Mouse (Mus musculus) mouse trophoblast stem cell (cell line): ENCODE data around the gene Bag5.
"Not testable (repeated sequence)": the region's sequence is repeated elsewhere in the genome, so short reads cannot be mapped to it uniquely, and the experiment has no call there.

Source experiments
- in situ Hi-C, 2 experiments: fragments of 300-500 bp; cut with MseI, MboI; formaldehyde crosslinking; loops; 2 replicates in 1 of 2; 3 replicates in 1 of 2; pipeline ENCODE4 v1.15.1; 2025

Bag5 gene

DNA sequence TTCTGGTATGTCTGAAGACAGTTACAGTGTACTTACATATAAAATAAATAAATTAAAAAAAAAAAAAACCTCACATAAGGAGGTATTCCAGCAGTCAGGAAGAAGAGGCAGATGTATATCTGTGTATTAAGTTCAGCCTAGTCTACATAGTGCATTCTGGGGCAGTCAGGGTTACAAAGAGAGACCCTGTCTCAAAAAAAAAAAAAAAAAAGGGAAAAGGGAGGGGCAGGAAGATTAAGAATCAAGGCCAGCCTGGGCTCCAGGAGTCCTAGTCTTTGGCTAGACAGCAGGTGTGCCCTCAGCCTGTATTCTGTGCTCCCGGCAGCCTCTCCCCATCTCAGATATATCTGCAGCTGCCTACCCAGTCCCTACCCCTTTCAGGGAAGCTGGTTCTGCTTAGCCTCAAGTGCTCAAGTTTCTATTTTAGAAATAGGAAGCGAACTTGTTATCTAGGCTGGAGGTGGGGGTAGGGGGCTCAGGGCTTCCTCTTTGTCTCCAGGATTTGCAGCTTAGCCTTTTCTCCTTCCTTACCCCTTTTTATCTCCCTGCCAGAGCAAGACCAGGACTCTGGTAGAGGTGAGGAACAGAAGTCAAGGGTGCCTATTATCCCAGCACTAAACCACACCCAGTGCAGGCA, 38.1 kb downstream of the Bag5 start:
- in situ Hi-C loops, result no loop called here

- in situ Hi-C loops, result no loop called here
Observed at GRCm38 (mm10) chr12:111672581-111672980, 40.5 kb downstream of the Bag5 start.

GRCm38 (mm10) chr12:111672176-111672575, 40.9 kb downstream of the Bag5 start, which contains the start of gene Ckb:
Gene Ckb (minus strand): TSS chr12:111672338.
- in situ Hi-C loops, result no loop called here

- in situ Hi-C loops, result no loop called here
Observed at GRCm38 (mm10) chr12:111671431-111671902, 41.6 kb downstream of the Bag5 start.

- in situ Hi-C loops, result no loop called here
Observed at GRCm38 (mm10) chr12:111670976-111671375, 42.1 kb downstream of the Bag5 start.

DNA sequence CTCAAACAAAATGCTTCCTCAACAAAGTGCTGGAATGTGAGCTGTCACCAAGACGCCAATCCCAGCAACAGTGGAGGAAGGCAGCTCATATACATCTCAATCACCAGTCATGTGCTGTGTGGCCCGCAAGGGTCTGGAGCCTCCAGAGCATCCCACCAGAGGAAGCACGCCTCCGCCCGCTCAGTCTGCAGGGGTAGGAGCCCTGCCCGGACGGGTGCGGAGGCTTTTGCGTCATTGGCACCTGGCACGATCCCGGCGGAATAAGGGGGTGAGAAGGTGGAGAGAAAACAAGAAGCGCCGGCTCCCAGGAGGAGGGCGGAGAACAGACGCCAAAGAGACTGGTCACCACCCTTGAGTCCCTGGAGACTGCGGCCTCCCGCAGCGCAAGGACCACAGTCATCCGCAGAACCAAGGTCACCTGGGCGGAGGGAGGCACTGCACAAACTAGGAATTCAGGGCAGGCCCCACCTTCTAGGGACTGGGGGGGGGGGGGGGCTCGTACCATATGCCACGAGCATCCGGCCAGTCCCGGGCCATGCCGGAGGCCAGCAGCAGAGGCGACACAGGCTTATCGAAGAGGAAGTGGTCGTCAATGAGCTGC, 42.6 kb downstream of the Bag5 start:
- in situ Hi-C loops, result no loop called here

DNA sequence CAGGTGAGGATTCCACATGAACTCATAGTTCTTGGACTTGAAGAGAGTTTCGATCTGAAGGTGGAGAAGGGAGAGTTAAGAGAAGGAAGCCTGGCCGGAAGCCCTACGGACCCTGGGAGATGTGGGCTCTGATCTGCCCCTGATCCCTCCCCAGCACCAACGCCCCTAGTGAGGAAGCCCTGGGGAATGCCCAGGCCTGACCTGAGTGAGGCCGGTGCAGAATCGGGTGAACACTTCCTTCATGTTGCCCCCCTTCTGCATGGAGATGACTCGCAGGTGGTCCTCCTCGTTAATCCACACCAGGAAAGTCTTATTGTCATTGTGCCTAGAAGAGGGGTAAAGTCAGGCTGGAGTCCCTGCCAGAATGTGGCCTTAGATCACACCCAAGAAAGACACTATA, 43.1 kb downstream of the Bag5 start:
- in situ Hi-C loops, result no loop called here

DNA sequence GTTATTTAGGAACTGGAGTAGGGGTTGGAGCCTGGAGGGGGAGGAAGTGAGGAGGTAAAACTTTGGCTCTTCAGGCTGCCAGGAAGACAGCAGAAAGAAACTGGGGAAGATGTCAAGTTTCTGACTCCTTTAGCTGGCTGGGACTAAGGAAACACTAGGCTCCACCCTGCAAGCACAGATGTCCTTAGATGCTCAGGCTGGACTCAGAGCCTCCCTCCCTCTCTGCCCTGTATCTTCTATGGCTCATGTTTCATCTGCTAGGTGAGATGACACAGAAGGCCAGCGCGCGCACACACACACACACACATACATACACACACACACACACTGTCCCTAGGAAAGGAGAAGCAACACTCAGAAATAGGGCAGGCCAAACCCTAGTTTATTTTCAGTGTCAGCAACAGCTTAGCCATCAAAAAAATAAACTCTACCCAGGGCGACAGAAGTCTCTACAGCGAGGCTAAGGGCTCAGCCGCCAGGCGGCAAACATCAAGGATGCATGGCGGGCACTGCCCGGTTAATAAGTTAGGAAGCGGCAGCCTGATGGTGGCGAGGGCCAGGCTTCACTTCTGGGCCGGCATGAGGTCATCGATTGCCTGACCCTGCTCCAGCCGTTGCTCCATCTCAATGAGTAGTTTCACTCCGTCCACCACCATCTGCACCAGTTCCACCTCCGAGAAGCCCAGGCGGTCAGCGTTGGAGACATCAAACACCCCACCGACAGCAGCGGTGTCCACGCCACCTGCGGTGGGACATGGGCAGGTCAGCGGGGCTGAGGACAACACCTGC, 43.9 kb downstream of the Bag5 start:
- in situ Hi-C loops, result no loop called here

DNA sequence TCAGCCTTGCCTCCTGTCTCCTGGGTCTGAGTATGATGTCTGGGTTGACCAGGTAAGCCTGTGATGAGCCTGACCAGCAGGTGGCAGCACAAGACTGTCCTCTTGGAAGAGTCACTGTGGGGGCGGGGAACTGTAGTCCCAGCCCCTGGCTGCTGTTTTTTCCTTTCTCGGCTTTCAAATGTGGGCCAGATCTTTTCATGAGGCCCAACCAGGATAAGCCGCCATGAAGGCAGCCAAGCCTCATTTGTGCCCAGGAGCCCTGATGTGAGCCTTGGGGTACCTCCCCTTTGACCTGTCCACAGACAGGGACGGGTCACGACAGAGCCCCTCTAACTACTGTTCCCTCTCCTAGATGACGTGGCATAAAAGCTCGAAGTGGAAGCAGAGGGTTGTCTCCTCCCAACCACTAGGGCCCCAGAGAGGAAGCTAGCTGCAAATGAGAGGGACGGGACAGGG, 44.6 kb downstream of the Bag5 start:
- in situ Hi-C loops, result no loop called here

DNA sequence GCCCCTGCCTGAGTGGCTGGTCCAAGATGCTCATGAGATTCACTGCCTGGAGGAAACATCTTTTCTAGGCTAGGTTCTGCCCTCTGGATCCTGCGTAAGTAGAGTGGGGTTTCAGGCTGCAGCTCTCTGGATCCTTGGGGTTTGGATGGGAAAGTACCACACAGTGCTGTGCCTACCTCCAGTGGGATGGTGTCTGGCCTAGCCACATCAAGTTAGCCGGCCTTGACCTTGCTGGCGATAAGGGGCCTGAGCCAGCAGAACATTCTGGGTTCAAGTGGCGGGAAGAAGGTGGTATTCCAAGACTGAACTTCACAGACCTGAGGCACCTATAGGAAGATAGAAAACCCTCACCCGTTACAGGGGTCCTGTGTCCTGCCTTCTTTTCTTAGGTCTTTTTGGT, 45.6 kb downstream of the Bag5 start:
- in situ Hi-C loops, result no loop called here

DNA sequence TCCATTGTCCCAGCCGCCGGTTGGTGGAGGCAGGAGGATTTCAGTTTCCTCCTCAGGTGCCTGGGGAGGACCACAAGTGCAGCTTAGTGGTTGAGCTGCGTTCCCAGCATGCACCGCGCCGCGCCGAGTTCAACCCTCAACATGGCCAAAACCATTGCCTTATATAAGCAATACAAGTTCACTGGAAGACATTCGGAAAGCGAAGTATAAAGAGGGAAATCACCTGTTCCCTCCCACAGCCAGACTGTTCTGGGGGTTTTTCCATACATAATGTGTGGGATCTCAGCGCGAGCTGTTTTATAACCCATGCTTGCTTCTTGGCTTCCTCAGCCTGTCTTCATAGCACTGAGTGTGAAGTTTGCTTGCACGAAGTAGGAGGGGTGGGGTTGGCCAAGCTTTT, 46.7 kb downstream of the Bag5 start:
- in situ Hi-C loops, result no loop called here

DNA sequence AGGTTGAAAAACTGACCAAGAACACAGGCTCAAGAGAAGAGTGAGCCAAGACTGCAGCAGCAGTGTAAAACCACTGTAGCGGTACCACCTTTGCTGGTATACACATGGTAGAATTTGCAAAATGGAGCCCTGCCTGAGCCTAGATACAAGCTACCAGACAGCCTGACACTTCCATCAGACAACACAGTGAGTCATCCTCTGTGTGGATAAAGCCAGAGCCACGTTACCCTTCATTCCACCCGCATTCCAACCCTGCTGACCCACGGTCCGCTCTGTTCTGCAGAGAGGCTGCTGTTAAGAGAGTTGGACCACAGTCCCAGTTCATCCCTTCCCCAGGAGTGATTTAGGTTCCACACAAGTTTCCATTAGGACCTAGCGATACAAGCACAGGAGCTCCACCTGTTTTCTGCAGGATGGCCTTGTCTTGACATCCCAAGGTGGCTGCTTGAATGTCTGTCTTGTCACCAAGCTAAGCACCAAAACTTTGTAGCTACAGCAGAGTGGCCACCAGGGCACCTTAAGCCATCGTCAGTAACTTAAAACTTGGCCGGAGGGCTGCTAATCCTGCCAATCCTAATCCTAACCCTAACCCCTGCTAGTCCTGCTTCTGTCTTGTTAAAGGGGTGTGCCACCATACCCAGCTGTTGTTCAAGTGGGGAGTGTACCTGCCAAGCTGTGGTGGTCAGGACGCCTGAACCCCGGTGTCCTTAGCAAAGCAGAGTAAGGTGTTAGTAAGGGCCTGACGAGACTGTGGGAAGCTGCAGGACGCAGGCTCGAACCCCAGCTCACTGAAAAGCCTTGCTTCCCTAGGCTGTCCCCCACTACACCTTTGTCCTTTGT, 47.8 kb downstream of the Bag5 start:
- in situ Hi-C loops, result no loop called here

DNA sequence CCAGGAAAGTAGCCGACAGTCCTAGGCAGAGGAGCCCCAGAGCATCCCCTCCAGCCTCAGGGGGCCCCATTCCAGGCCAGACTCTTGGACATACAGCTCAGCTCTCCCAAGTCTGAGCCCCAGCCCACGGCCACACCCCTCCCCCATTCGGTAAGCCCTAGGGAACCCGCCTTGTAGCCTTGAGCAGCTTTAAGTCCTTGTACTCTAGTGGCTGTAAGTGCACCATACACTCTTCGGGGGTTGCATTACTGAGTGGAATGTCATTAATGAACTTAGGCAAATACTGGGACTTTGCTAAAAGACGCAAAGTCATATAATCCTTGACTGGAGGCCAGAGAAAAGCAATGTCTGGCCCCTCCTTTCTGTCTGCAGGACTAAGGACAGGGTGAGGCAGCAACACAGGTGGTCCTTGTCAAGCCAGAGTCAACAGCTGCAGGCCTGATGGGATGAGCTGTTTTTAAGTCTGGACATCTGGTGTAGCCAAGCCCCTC, 48.9 kb downstream of the Bag5 start:
- in situ Hi-C loops, result no loop called here

- in situ Hi-C loops, result no loop called here
Observed at GRCm38 (mm10) chr12:111663228-111664143, 49.6 kb downstream of the Bag5 start.

DNA sequence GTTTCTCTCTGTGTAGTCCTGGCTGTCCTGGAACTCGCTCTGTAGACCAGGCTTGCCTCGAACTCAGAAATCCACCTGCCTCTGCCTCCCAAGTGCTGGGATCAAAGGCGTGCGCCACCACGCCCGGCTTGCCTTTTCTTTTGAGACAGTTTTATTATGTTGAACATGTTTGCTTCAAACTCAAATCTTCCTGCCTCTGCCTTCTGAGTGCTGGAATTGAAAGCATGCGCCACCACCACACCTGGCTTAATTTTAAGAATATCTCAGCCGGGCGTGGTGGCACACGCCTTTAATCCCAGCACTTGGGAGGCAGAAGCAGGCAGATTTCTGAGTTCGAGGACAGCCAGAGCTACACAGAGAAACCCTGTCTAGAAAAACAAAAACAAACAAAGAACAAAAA, 51.5 kb downstream of the Bag5 start:
- in situ Hi-C loops, result not testable (repeated sequence)

GRCm38 (mm10) chr12:111660628-111661027, 52.4 kb downstream of the Bag5 start:
- in situ Hi-C loops, result no loop called here
